Mouse (Mus musculus) midbrain, embryonic 12.5 days (tissue): ENCODE data around the gene A430033K04Rik. TPM values are rescaled to one million over a fixed set of nuclear protein-coding genes. Genes with fewer than 3 reads are reported as not detected.

Experiments used
- ATAC-seq: fragments of 200-750 bp; cut with Nextera tagmentation; 2 replicates; pipeline ENCODE4 v1.8.0; 2017; ENCODE audit warnings: low read depth, moderate TSS enrichment, moderate library complexity; ENCODE audit not compliant: low FRiP score
- H3K27ac ChIP-seq: fragments of 300-500 bp; sonication (generic); replicated peaks from 2 replicates; pipeline ENCODE4 v1.5.1; 2016; ENCODE audit warnings: mild to moderate bottlenecking
- H3K27me3 ChIP-seq: fragments of 300-500 bp; sonication (generic); 2 replicates; pipeline ENCODE4 v1.6.1; 2016; ENCODE audit warnings: mild to moderate bottlenecking
- H3K36me3 ChIP-seq: fragments of 300-500 bp; sonication (generic); 2 replicates; pipeline ENCODE4 v1.6.1; 2016
- H3K4me1 ChIP-seq: fragments of 300-500 bp; sonication (generic); 2 replicates; pipeline ENCODE4 v1.6.1; 2016
- H3K4me2 ChIP-seq: fragments of 300-500 bp; sonication (generic); replicated peaks from 2 replicates; pipeline ENCODE4 v1.6.1; 2016; ENCODE audit warnings: mild to moderate bottlenecking, moderate library complexity
- H3K4me3 ChIP-seq: fragments of 300-500 bp; sonication (generic); 2 replicates; pipeline ENCODE4 v1.5.1; 2016; ENCODE audit warnings: mild to moderate bottlenecking
- H3K9ac ChIP-seq: fragments of 300-500 bp; sonication (generic); replicated peaks from 2 replicates; pipeline ENCODE4 v1.6.1; 2016; ENCODE audit warnings: mild to moderate bottlenecking, moderate library complexity
- H3K9me3 ChIP-seq: fragments of 300-500 bp; sonication (generic); 2 replicates; pipeline ENCODE4 v1.6.1; 2016; ENCODE audit warnings: mild to moderate bottlenecking
- WGBS: fragments of 180-500 bp; shearing (Covaris S2); methylation state at CpG from one replicate; pipeline ENCODE4 v1.1.7; 2016; 5-methylcytosine and 5-hydroxymethylcytosine counted together
- polyA plus RNA-seq: library from polyadenylated mRNA; unstranded; fragments of >200 nt; fragmentation: Nextera tagmentation; extraction: Ambion mirVana; gene quantifications from 2 replicates; pipeline ENCODE4 v1.2.1, GENCODE M21; 2016

A430033K04Rik gene
- polyA plus RNA-seq = 14.9 and 16.8 TPM in 2 replicates

- under 1% methylated on average over 30 of the region's 30 CpGs for WGBS
- Histone ChIP-seq H3K4me3 (peak within 1 kb of the TSS; percentile 82), H3K27ac (peak within 1 kb of the TSS; percentile 92), H3K9me3 (0 out of 2 replicates have a peak, but pooled peaks cover 3% of the 10 kb centered on the region), H3K36me3 (peaks cover 5% of the 10 kb centered on the region), H3K27me3 (no peaks in the 10 kb centered on the region), H3K4me1 (peaks cover 18% of the 10 kb centered on the region), H3K4me2 (peak within 1 kb of the TSS; percentile 70), H3K9ac (peak within 1 kb of the TSS; percentile 87)
- ATAC-seq = peak; percentile 94
Observed at GRCm38 (mm10) chr5:138622645-138623477, at the start of gene A430033K04Rik. A430033K04Rik (plus strand) TSS chr5:138622859.

GRCm38 (mm10) chr5:138587396-138587795 lies 35.3 kb upstream of the A430033K04Rik start:
- Histone ChIP-seq H3K27ac (no peak overlapping the region), H3K9me3 (peaks cover 12% of the 10 kb centered on the region), H3K9ac (no peak overlapping the region), H3K27me3 (no peaks in the 10 kb centered on the region), H3K4me2 (no peak overlapping the region), H3K4me3 (no peak overlapping the region), H3K36me3 (no peaks in the 10 kb centered on the region), H3K4me1 (no peaks in the 10 kb centered on the region)
- no peak for ATAC-seq
- WGBS = 91% methylated on average over 6 of the region's 6 CpGs

- H3K27ac ChIP-seq = no peak overlapping the region
- peak overlapping the region; percentile 48 for H3K4me2 ChIP-seq
- no peaks in the 10 kb centered on the region for H3K27me3 ChIP-seq
- 90% methylated on average over 1 of the region's 1 CpGs for whole genome bisulfite sequencing
- peak overlapping the region; percentile 86 for H3K4me3 ChIP-seq
- peaks cover 41% of the 10 kb centered on the region for H3K9me3 ChIP-seq
- ATAC-seq = no peak
- no peak overlapping the region for H3K9ac ChIP-seq
- H3K4me1 ChIP-seq = 0 out of 2 replicates have a peak, but pooled peaks cover 3% of the 10 kb centered on the region
- H3K36me3 ChIP-seq = peaks cover 49% of the 10 kb centered on the region
Observed at GRCm38 (mm10) chr5:138618353-138618752, 4.3 kb upstream of the A430033K04Rik start.

GRCm38 (mm10) chr5:138619211-138620128 lies 3.2 kb upstream of the A430033K04Rik start, which contains the start of gene Zfp68:
Zfp68 (minus strand) TSS chr5:138619761.
- ATAC-seq = peak; percentile 96
- peak within 1 kb of the TSS; percentile 97 for H3K27ac ChIP-seq

GRCm38 (mm10) chr5:138620836-138621235 lies 1.8 kb upstream of the A430033K04Rik start:
- H3K4me3 ChIP-seq = no peak overlapping the region
- no peak for ATAC-seq
- 79% methylated on average over 5 of the region's 5 CpGs for WGBS
- peaks cover 25% of the 10 kb centered on the region for H3K36me3 ChIP-seq
- no peaks in the 10 kb centered on the region for H3K27me3 ChIP-seq
- peaks cover 18% of the 10 kb centered on the region for H3K4me1 ChIP-seq
- H3K9ac ChIP-seq = no peak overlapping the region
- no peak overlapping the region for H3K4me2 ChIP-seq
- H3K9me3 ChIP-seq = peaks cover 20% of the 10 kb centered on the region
- no peak overlapping the region for H3K27ac ChIP-seq

More at GRCm38 (mm10) chr5:138619211-138620128, 3.2 kb upstream of the A430033K04Rik start, which contains the start of gene Zfp68:
- Histone ChIP-seq H3K36me3 (peaks cover 38% of the 10 kb centered on the region), H3K9ac (peak within 1 kb of the TSS; percentile 96), H3K4me2 (peak within 1 kb of the TSS; percentile 48), H3K9me3 (peaks cover 31% of the 10 kb centered on the region), H3K27me3 (no peaks in the 10 kb centered on the region), H3K4me1 (peaks cover 13% of the 10 kb centered on the region), H3K4me3 (peak within 1 kb of the TSS; percentile 86)
- under 1% methylated on average over 43 of the region's 43 CpGs for WGBS

GRCm38 (mm10) chr5:138623478-138623875 lies 818 bp downstream of the A430033K04Rik start:
- Histone ChIP-seq H3K27ac (peak overlapping the region; percentile 92; the same call in 1 of the 2 replicates), H3K4me1 (peaks cover 18% of the 10 kb centered on the region), H3K27me3 (no peaks in the 10 kb centered on the region), H3K4me2 (peak overlapping the region; percentile 70), H3K36me3 (no peaks in the 10 kb centered on the region), H3K9ac (peak overlapping the region; percentile 87), H3K4me3 (peak overlapping the region; percentile 82), H3K9me3 (no peaks in the 10 kb centered on the region)
- 14% methylated on average over 3 of the region's 3 CpGs for WGBS
- ATAC-seq = no peak

GRCm38 (mm10) chr5:138636486-138636885 lies 13.8 kb downstream of the A430033K04Rik start:
- Histone ChIP-seq H3K4me2 (no peak overlapping the region), H3K36me3 (peaks cover 52% of the 10 kb centered on the region), H3K27ac (no peak overlapping the region), H3K9me3 (no peaks in the 10 kb centered on the region), H3K27me3 (no peaks in the 10 kb centered on the region), H3K4me3 (no peak overlapping the region), H3K4me1 (no peaks in the 10 kb centered on the region), H3K9ac (no peak overlapping the region)
- 91% methylated on average over 2 of the region's 2 CpGs for WGBS
- no peak for ATAC-seq

- ATAC-seq = no peak
- WGBS = 90% methylated on average over 3 of the region's 3 CpGs
- Histone ChIP-seq H3K9me3 (no peaks in the 10 kb centered on the region), H3K36me3 (peaks cover 70% of the 10 kb centered on the region), H3K9ac (no peak overlapping the region), H3K27me3 (no peaks in the 10 kb centered on the region), H3K4me1 (no peaks in the 10 kb centered on the region), H3K4me2 (no peak overlapping the region), H3K27ac (no peak overlapping the region), H3K4me3 (no peak overlapping the region)
Observed at GRCm38 (mm10) chr5:138641081-138641480, 18.4 kb downstream of the A430033K04Rik start.

- Histone ChIP-seq H3K4me1 (no peaks in the 10 kb centered on the region), H3K36me3 (peaks cover 71% of the 10 kb centered on the region), H3K27me3 (no peaks in the 10 kb centered on the region), H3K9ac (no peak overlapping the region), H3K9me3 (no peaks in the 10 kb centered on the region), H3K4me2 (no peak overlapping the region), H3K27ac (no peak overlapping the region), H3K4me3 (no peak overlapping the region)
- WGBS = 87% methylated on average over 3 of the region's 3 CpGs
- ATAC-seq = no peak
Observed at GRCm38 (mm10) chr5:138641761-138642160, 19.1 kb downstream of the A430033K04Rik start.

- peaks cover 20% of the 10 kb centered on the region for H3K36me3 ChIP-seq
- H3K27ac ChIP-seq = no peak overlapping the region
- no peaks in the 10 kb centered on the region for H3K4me1 ChIP-seq
- H3K4me3 ChIP-seq = no peak overlapping the region
- H3K27me3 ChIP-seq = no peaks in the 10 kb centered on the region
- 91% methylated on average over 1 of the region's 1 CpGs for WGBS
- no peak for ATAC-seq
- H3K9ac ChIP-seq = no peak overlapping the region
- H3K4me2 ChIP-seq = no peak overlapping the region
- no peaks in the 10 kb centered on the region for H3K9me3 ChIP-seq
Observed at GRCm38 (mm10) chr5:138652911-138653310, 30.3 kb downstream of the A430033K04Rik start.

GRCm38 (mm10) chr5:138656477-138657156 lies 34.0 kb downstream of the A430033K04Rik start:
- no peaks in the 10 kb centered on the region for H3K27me3 ChIP-seq

More at GRCm38 (mm10) chr5:138656477-138657156, 34.0 kb downstream of the A430033K04Rik start:
- H3K4me1 ChIP-seq = no peaks in the 10 kb centered on the region
- H3K4me3 ChIP-seq = no peak overlapping the region
- ATAC-seq = peak; percentile 75; the same call in 1 of the 2 replicates
- H3K9me3 ChIP-seq = no peaks in the 10 kb centered on the region
- H3K36me3 ChIP-seq = 0 out of 2 replicates have a peak, but pooled peaks cover 3% of the 10 kb centered on the region
- no peak overlapping the region for H3K27ac ChIP-seq
- WGBS = 15% methylated on average over 2 of the region's 2 CpGs
- no peak overlapping the region for H3K4me2 ChIP-seq
- H3K9ac ChIP-seq = no peak overlapping the region
